Mouse (Mus musculus): ENCODE data around the gene Ubap1l. TPM values are rescaled to one million over a fixed set of nuclear protein-coding genes. Genes with fewer than 3 reads are reported as not detected.

Ubap1l gene
- total RNA-seq, 4 experiments from 2014 or later, result 0.27 to 0.40 TPM; not detected in 2

GRCm38 (mm10) chr9:65410378-65410777 is 49.5 kb downstream of the Ubap1l start:
- no peak for DNase-seq (ENCODE audit: low spot score)

- DNase-seq (ENCODE audit: low spot score), result no peak
These were observed 50.5 kb downstream of the Ubap1l start for GRCm38 (mm10) chr9:65411326-65411725.

- no peak for DNase-seq (ENCODE audit: low spot score)
These were observed 56.9 kb downstream of the Ubap1l start for GRCm38 (mm10) chr9:65417738-65418137.

DNA sequence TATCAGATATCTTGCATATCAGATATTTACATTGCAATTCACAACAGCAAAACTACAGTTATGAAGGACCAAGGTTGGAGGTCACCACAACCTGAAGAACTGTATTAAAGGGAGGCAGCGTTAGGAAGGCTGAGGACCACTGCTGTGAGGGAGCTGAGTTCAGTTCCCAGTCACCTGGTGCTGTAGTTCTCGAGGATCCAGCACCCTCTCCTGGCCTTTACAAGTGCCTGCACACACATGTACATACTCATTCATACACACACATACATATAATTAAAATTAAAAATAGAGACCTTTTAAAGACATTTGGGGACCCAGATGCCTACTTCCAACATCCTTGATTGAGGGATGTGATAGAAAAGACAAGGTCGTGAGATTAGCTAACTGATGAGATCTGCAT is 58.8 kb downstream of the Ubap1l start:
- DNase-seq (ENCODE audit: low spot score), result no peak

GRCm38 (mm10) chr9:65422760-65423501 is 62.1 kb downstream of the Ubap1l start, which contains the start of gene Slc51b:
Slc51b (minus strand) TSS chr9:65422955.
- no peak for DNase-seq (ENCODE audit: low spot score)

GRCm38 (mm10) chr9:65424393-65424792 is 63.6 kb downstream of the Ubap1l start:
- DNase-seq (ENCODE audit: low spot score), result no peak

GRCm38 (mm10) chr9:65427511-65427910 is 66.7 kb downstream of the Ubap1l start:
- no peak for DNase-seq (ENCODE audit: low spot score)

DNA sequence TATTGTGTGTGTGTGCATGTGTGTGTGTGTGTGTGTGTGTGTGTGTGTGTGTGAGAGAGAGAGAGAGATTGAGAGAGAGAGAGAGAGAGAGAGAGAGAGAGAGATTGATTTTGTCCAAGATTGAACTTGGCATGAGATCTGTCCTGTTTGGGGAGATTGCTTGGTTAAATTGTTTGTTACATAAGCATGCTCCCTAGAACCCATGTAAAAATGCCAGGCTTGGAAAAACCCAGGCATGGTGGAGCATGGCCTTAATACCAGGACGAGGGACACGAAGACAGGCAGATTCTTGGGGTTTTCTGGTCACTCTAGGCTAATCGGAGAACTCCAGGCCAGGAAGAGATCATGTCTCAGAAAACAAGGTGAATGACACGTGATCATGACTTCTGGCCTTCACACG is 67.2 kb downstream of the Ubap1l start:
- no peak for DNase-seq (ENCODE audit: low spot score)

Other genes with a start within 250 kb of the Ubap1l start
- gene Igdcc3, start 219.9 kb upstream of the Ubap1l start, total RNA-seq (2022), result under 1 TPM in 2 of 4 experiments, not detected in 2; 0.09 to 0.19 TPM
- gene Parp16, start 165.7 kb upstream of the Ubap1l start, total RNA-seq (2022), result 1 to 10 TPM; 3.4 to 4.5 (median 3.7) TPM
- gene Cilp, start 95.9 kb upstream of the Ubap1l start, total RNA-seq (2022), result 1 to 10 TPM; 1.5 to 2.8 (median 2.4) TPM
- 100 to 1,000 TPM in 2 of 4 experiments, 10 to 100 TPM in 2; 82.7 to 113 (median 100) TPM for gene Clpx, start 66.8 kb upstream of the Ubap1l start, total RNA-seq (2022)
- gene Pdcd7, start 14.9 kb upstream of the Ubap1l start, total RNA-seq (2022), result 10 to 100 TPM; 13.3 to 16.8 (median 16.0) TPM
- gene Kbtbd13, start 30.6 kb downstream of the Ubap1l start, total RNA-seq (2022), result 1 to 10 TPM; 2.4 to 3.6 (median 3.1) TPM
- gene Rasl12, start 37.5 kb downstream of the Ubap1l start, total RNA-seq (2022), result 1 to 10 TPM; 5.5 to 8.0 (median 6.0) TPM
- gene Slc51b, start 61.9 kb downstream of the Ubap1l start, total RNA-seq (2022), result not detected
- gene Mtfmt, start 74.7 kb downstream of the Ubap1l start, total RNA-seq (2022), result 1 to 10 TPM; 5.4 to 7.9 (median 6.9) TPM
- 10 to 100 TPM; 12.9 to 17.1 (median 15.9) TPM for gene Spg21, start 99.9 kb downstream of the Ubap1l start, total RNA-seq (2022)
- gene Ankdd1a, start 159.2 kb downstream of the Ubap1l start, total RNA-seq (2022), result not detected
- gene Plekho2, start 219.0 kb downstream of the Ubap1l start, total RNA-seq (2022), result 10 to 100 TPM in 3 of 4 experiments, 1 to 10 TPM in 1; 7.4 to 12.3 (median 10.8) TPM
- not detected for gene Pif1, start 226.1 kb downstream of the Ubap1l start, total RNA-seq (2022)